Mouse (Mus musculus) lung, adult 18-20 months (tissue): ENCODE measurements around the gene Mchr1.

Experiments used
- DNase-seq, 2 experiments: peaks; one replicate each; pipeline ENCODE4 v3.0.0; 2022; ENCODE audit warnings: mixed read lengths in 2 of 2

Mchr1 gene

DNA sequence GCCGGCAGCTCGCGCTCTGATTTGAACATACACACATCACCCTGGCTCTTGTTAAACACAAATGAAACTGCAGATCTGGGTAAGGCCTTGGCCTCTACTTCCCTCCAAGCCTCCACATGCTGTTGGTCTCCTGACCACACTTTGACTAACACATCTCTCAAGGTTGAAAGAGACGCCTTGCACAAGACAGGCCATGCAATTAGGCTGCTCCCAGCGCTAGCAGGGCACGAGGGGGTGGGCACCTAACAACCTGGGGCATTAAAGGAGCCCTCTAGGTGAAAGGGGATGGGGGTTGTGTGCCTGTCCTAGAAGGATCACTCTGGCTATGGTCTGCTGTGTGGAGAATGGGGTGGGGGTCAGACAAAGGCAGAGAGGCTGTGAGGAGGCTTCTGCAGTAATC, 43.4 kb downstream of the Mchr1 start:
- no peak for DNase-seq

GRCm38 (mm10) chr15:81284121-81284734, 48.9 kb downstream of the Mchr1 start:
- DNase-seq: no peak
